Mouse (Mus musculus) lung, embryonic 16.5 days (tissue): ENCODE measurements around the gene Samd4. TPM values are rescaled to one million over a fixed set of nuclear protein-coding genes. Genes with fewer than 3 reads are reported as not detected.

ENCODE experiments used
- ATAC-seq: fragments of 200-750 bp; cut with Nextera tagmentation; 2 replicates; pipeline ENCODE4 v1.8.0; 2017; ENCODE audit warnings: low read depth, mild to moderate bottlenecking, moderate library complexity
- H3K27ac ChIP-seq: fragments of 300-500 bp; sonication (generic); 2 replicates; pipeline ENCODE4 v1.5.1; 2014; ENCODE audit warnings: mild to moderate bottlenecking, control low read depth, low read length
- H3K27me3 ChIP-seq: fragments of 300-500 bp; sonication (generic); 2 replicates; pipeline ENCODE4 v1.6.1; 2014; ENCODE audit warnings: low read depth, low read length, mixed read lengths; ENCODE audit not compliant: control insufficient read depth, insufficient read depth
- H3K36me3 ChIP-seq: fragments of 300-500 bp; sonication (generic); 2 replicates; pipeline ENCODE4 v1.6.1; 2014; ENCODE audit warnings: low read length; ENCODE audit not compliant: control insufficient read depth, insufficient read depth
- H3K4me1 ChIP-seq: fragments of 300-500 bp; sonication (generic); replicated peaks from 2 replicates; pipeline ENCODE4 v1.6.1; 2014; ENCODE audit warnings: low read length, mixed read lengths; ENCODE audit not compliant: control insufficient read depth, insufficient read depth
- H3K4me2 ChIP-seq: fragments of 300-500 bp; sonication (generic); 2 replicates; pipeline ENCODE4 v1.6.1; 2014; ENCODE audit warnings: low read depth, low read length, control low read depth
- H3K4me3 ChIP-seq: fragments of 300-500 bp; sonication (generic); 2 replicates; pipeline ENCODE4 v1.5.1; 2014; ENCODE audit warnings: mild to moderate bottlenecking, low read length, control low read depth
- H3K9ac ChIP-seq: fragments of 300-500 bp; sonication (generic); 2 replicates; pipeline ENCODE4 v1.6.1; 2014; ENCODE audit warnings: low read length, control low read depth
- H3K9me3 ChIP-seq: fragments of 300-500 bp; sonication (generic); 2 replicates; pipeline ENCODE4 v1.6.1; 2016; ENCODE audit warnings: low read length; ENCODE audit not compliant: control insufficient read depth
- WGBS: fragments of 180-500 bp; shearing (Covaris S2); extraction: QIAGEN DNeasy Blood & Tissue Kit; methylation state at CpG from one replicate; pipeline ENCODE4 v1.1.7; 2014; 5-methylcytosine and 5-hydroxymethylcytosine counted together
- polyA plus RNA-seq: library from polyadenylated mRNA; unstranded; fragments of >200 nt; fragmentation: Nextera tagmentation; extraction: Ambion mirVana; gene quantifications from 2 replicates; pipeline ENCODE4 v1.2.1, GENCODE M21; 2015

Gene Samd4
- polyA plus RNA-seq, result 6.2 and 6.6 TPM in 2 replicates

GRCm38 (mm10) chr14:46882431-46883067 is at the start of gene Samd4:
TSS of gene Samd4 (plus strand) at chr14:46882854.
- peak within 1 kb of the TSS; percentile 83 for H3K9ac ChIP-seq
- peak; percentile 82 for ATAC-seq
- under 1% methylated on average over 52 of the region's 54 CpGs for WGBS

GRCm38 (mm10) chr14:46839326-46839725 is 43.3 kb upstream of the Samd4 start:
- ATAC-seq, result peak; percentile 86
- H3K4me2 ChIP-seq, result no peak overlapping the region
- H3K27ac ChIP-seq, result peak overlapping the region; percentile 73
- no peaks in the 10 kb centered on the region for H3K27me3 ChIP-seq
- peaks cover 1% of the 10 kb centered on the region for H3K4me1 ChIP-seq
- H3K4me3 ChIP-seq, result no peak overlapping the region
- peaks cover 19% of the 10 kb centered on the region for H3K36me3 ChIP-seq
- 45% methylated on average over 4 of the region's 4 CpGs for WGBS
- H3K9ac ChIP-seq, result peak overlapping the region; percentile 35; the same call in 1 of the 2 replicates
- no peaks in the 10 kb centered on the region for H3K9me3 ChIP-seq

More at GRCm38 (mm10) chr14:46882431-46883067, at the start of gene Samd4:
- Histone ChIP-seq H3K27me3 (no peaks in the 10 kb centered on the region), H3K36me3 (no peaks in the 10 kb centered on the region), H3K27ac (peak within 1 kb of the TSS; percentile 93), H3K4me1 (peaks cover 12% of the 10 kb centered on the region; the same call in 1 of the 2 replicates), H3K4me3 (peak within 1 kb of the TSS; percentile 76), H3K4me2 (peak within 1 kb of the TSS; percentile 95), H3K9me3 (no peaks in the 10 kb centered on the region)

DNA sequence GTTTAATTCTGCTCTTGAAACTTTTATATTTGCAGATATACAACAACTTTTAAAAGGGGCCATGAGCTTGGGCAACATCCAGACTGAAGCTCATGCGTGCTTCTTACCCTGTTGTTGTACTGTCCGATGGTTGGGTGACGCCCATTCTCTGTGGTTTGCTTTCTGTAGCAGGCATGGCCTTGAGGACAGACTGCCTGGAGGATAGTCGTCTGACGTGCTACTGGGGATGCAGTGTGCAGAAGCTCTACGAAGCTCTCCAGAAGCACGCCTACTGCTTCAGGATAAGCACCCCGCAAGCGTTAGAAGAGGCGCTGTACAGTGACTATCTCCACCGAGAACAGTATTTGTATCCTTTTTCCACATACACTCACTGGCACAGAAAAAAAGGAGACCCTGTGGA is 36.9 kb upstream of the Samd4 start:
- H3K4me3 ChIP-seq, result no peak overlapping the region
- peaks cover 16% of the 10 kb centered on the region for H3K36me3 ChIP-seq
- H3K4me1 ChIP-seq, result no peaks in the 10 kb centered on the region
- H3K27ac ChIP-seq, result no peak overlapping the region
- no peaks in the 10 kb centered on the region for H3K27me3 ChIP-seq
- no peak for ATAC-seq
- no peak overlapping the region for H3K4me2 ChIP-seq
- no peak overlapping the region for H3K9ac ChIP-seq
- no peaks in the 10 kb centered on the region for H3K9me3 ChIP-seq
- WGBS, result 89% methylated on average over 11 of the region's 11 CpGs

DNA sequence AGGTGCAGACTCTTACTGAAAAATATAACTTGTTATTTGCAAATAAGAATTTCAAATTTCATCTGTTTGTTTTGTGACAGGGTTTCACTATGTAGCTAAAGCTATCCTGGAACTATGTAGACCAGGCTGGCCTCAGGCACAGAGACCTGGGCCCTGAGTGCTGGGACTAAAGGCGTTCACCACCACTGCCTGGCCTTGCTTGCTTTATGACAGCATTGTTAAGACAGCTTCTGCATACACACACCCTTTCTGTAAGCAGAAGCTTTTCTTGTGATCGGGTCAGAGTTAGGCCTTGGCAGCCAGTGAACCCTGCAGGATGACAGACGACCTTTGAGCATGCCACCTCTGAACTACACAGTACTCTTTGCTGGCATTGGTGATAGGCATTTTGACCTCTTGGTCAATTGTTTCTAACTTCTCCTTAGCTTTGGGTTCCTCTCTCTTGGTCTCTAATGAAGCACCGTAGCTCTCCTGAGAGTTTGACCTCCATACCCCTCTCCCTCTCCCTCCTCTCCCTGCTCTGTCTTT is 34.5 kb upstream of the Samd4 start:
- 76% methylated on average over 4 of the region's 4 CpGs for WGBS
- ATAC-seq, result no peak
- Histone ChIP-seq H3K4me3 (no peak overlapping the region), H3K4me1 (no peaks in the 10 kb centered on the region), H3K9ac (no peak overlapping the region), H3K36me3 (peaks cover 2% of the 10 kb centered on the region; the same call in 1 of the 2 replicates), H3K27me3 (no peaks in the 10 kb centered on the region), H3K9me3 (no peaks in the 10 kb centered on the region), H3K4me2 (no peak overlapping the region), H3K27ac (no peak overlapping the region)

- Histone ChIP-seq H3K27ac (no peak overlapping the region), H3K4me1 (no peaks in the 10 kb centered on the region), H3K4me2 (no peak overlapping the region), H3K9ac (no peak overlapping the region), H3K27me3 (no peaks in the 10 kb centered on the region), H3K4me3 (no peak overlapping the region), H3K9me3 (no peaks in the 10 kb centered on the region), H3K36me3 (peaks cover 2% of the 10 kb centered on the region; the same call in 1 of the 2 replicates)
- no peak for ATAC-seq
- 82% methylated on average over 5 of the region's 5 CpGs for WGBS
Observed at GRCm38 (mm10) chr14:46848736-46849135, 33.9 kb upstream of the Samd4 start.

DNA sequence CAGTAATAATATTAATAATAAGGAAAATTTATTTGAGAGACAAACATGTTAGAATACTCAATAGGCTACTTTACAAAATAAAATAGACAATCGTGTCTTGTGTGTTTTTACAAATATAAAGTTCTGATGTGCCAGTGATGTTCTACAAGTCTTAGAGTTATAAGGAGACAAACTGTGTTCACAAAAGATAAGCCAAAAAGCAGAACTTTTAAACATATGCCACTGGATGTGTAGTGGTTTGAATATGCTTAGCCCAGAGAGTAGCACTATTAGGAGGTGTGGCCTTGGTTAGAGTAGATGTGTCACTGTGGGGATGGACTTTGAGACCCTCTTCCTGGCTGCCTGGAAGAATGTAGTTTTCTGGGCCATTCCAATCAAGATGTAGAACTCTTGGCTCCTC is 32.9 kb upstream of the Samd4 start:
- Histone ChIP-seq H3K9me3 (no peaks in the 10 kb centered on the region), H3K4me3 (no peak overlapping the region), H3K27me3 (no peaks in the 10 kb centered on the region), H3K27ac (no peak overlapping the region), H3K4me2 (no peak overlapping the region), H3K9ac (no peak overlapping the region), H3K36me3 (peaks cover 2% of the 10 kb centered on the region; the same call in 1 of the 2 replicates), H3K4me1 (no peaks in the 10 kb centered on the region)
- WGBS, result 88% methylated on average over 1 of the region's 1 CpGs
- ATAC-seq, result no peak

DNA sequence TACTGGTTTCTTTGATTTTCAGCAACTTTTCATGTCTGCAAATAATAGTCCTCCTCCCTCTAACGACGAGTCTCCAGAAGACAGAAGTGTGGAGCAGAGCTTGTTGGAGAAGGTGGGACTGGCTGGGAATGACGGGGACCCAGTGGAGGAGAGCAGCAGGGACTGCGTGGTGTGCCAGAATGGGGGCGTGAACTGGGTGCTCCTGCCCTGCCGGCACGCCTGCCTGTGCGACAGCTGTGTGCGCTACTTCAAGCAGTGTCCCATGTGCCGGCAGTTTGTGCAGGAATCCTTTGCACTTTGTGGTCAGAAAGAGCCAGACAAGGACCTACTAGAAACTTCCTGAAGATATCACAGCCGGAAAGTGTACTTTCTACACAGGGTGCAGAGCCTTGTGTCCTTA is 29.0 kb upstream of the Samd4 start:
- no peaks in the 10 kb centered on the region for H3K9me3 ChIP-seq
- peak; percentile 87 for ATAC-seq
- 42% methylated on average over 11 of the region's 11 CpGs for WGBS

DNA sequence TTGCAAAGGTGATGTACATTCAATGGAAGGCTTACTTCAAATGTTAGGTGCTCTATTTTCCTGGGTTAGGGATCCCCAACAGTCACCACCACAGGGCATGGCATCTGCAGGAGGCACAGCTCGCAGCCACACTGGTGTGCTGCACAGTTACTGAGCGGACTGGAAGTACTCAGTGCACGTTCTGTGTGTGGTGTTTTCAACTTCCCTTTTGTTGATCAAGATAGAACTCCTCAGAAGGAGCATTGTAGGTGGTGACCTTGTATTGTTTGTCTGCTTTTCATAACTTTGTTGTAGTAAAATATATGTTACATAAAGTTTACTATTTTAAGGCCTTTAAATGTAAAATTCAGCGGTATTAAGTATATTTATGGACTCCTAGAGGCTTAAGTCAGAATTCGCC is 19.7 kb upstream of the Samd4 start:
- no peaks in the 10 kb centered on the region for H3K27me3 ChIP-seq
- no peak overlapping the region for H3K27ac ChIP-seq
- WGBS, result 87% methylated on average over 5 of the region's 5 CpGs
- no peak overlapping the region for H3K4me2 ChIP-seq
- no peaks in the 10 kb centered on the region for H3K4me1 ChIP-seq
- no peaks in the 10 kb centered on the region for H3K9me3 ChIP-seq
- no peak overlapping the region for H3K4me3 ChIP-seq
- H3K9ac ChIP-seq, result no peak overlapping the region
- no peak for ATAC-seq
- 0 out of 2 replicates have a peak, but pooled peaks cover 2% of the 10 kb centered on the region for H3K36me3 ChIP-seq

More for the DNA sequence above, 29.0 kb upstream of the Samd4 start:
- Histone ChIP-seq H3K4me2 (peak overlapping the region; percentile 39), H3K4me1 (no peaks in the 10 kb centered on the region), H3K9ac (no peak overlapping the region), H3K27ac (peak overlapping the region; percentile 1), H3K36me3 (peaks cover 4% of the 10 kb centered on the region; the same call in 1 of the 2 replicates), H3K4me3 (peak overlapping the region; percentile 3), H3K27me3 (no peaks in the 10 kb centered on the region)

GRCm38 (mm10) chr14:46880935-46881334 is 1.7 kb upstream of the Samd4 start:
- Histone ChIP-seq H3K4me3 (no peak overlapping the region), H3K27me3 (no peaks in the 10 kb centered on the region), H3K4me2 (peak overlapping the region; percentile 95), H3K4me1 (peaks cover 8% of the 10 kb centered on the region; the same call in 1 of the 2 replicates), H3K36me3 (no peaks in the 10 kb centered on the region), H3K27ac (no peak overlapping the region), H3K9ac (no peak overlapping the region), H3K9me3 (no peaks in the 10 kb centered on the region)
- no peak for ATAC-seq
- 4% methylated on average over 10 of the region's 10 CpGs for WGBS
